Mouse (Mus musculus) hindlimb bud, embryonic 11.5 days (tissue): ENCODE measurements at regions not wholly inside any gene's neighbourhood (a gene's known extent, or its start where the extent isn't known, plus 50 kb on each side); places are given as distances from the start of the nearest gene placed in this dataset.
A peak's percentile ranks its signal among the peaks of the same experiment; 100 is the strongest.

Experiments
- DNase-seq: peaks from one replicate; pipeline ENCODE4 v3.0.0-alpha.2; 2012; ENCODE audit warnings: low read depth, low spot score; ENCODE audit errors: extremely low spot score

GRCm38 (mm10) chr4:46257061-46257795 is 61.1 kb upstream of the Xpa start:
- no peak for DNase-seq

GRCm38 (mm10) chr4:46258774-46259173 is 62.7 kb upstream of the Xpa start:
- no peak for DNase-seq

GRCm38 (mm10) chr4:46268564-46269247 is 72.6 kb upstream of the Xpa start:
- DNase-seq = peak; percentile 53

- DNase-seq = no peak
Measured at GRCm38 (mm10) chr4:46271066-46271465, 72.3 kb upstream of the Foxe1 start.

DNA sequence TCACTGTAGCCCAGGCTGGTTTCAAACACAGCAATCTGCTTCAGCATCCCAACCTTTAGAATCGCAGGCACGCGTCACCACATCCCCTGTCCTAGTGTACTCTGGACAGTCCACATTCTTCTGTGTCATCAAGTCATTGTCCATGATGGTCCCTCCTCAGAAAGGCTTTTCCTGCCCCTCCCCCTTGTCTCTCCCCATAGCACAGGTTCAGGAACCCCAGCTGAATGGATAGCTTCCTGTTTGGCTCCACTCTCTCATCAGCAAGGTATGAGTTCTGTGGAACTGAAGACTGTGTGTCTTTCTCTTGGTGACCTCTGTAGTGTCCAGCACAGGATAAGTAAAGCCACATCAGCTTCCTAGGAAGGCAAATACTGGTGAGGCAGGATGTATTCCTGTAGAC is 67.6 kb upstream of the Foxe1 start:
- no peak for DNase-seq

DNA sequence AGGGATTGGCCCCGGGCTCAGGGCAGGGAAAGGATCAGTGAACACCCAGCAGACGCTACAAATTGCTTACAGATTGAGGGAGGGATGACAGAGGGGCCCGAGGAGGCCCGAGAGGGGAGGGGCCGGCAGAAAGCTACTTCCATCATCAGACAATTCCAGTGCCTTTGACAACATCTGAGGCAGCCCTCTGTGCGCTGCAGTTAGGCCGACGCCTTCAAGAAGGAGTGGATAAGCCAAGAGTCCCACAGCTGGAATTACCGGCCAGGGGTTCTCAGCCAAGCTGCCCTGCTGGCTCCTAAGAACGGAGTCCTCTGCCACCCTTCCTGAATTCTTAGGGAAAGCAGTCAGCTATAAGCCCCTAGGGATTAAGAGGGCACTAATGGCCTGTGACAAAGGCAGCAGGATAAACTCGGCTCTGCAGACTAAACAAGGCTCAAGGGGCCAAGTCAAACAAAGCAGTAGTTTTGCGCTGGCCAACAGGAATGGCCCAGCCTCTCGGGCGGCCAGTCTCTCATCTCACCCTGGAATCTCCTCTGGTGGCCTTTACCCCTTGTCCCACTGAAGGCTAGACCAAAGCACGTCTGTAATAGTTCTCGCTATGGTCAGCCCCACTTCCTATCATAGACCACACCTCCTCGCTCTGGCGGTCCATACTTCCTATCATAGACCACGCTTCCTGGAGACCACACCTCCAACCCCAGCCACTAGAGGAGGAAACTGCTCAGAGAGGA is 66.4 kb upstream of the Foxe1 start:
- DNase-seq = peak; percentile 30

- no peak for DNase-seq
Measured at GRCm38 (mm10) chr4:46286955-46287354, 56.5 kb upstream of the Foxe1 start.

GRCm38 (mm10) chr4:46291620-46292254 is 51.7 kb upstream of the Foxe1 start:
- no peak for DNase-seq
